Mouse (Mus musculus) embryo, embryonic 10 days (tissue): ENCODE data around the gene Zkscan16.

Experiments
- DNase-seq: peaks from one replicate; pipeline ENCODE4 v3.0.0-alpha.2; 2015; ENCODE audit warnings: low spot score

Zkscan16 gene

DNA sequence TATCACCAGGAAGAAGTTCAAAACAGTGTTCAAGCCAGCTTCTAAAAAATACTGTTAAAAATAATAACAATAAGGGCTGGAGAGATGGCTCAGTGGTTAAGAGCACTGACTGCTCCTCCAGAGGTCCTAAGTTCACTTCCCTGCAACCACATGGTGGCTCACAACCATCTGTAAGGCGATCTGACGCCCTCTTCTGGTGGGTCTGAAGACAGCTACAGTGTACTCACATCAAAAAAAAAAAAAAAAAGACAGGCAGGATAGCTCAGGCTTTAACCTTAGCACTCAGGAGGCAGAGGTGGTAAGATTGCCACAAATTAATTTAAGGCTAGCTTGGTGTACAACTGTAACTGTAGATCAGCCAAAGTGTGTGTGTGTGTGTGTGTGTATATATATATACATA, 57.2 kb downstream of the Zkscan16 start:
- DNase-seq = peak; percentile 59

- DNase-seq = peak; percentile 96
These were observed 59.7 kb downstream of the Zkscan16 start, which contains the start of gene Gm20503 for GRCm38 (mm10) chr4:59002948-59003805. Gene Gm20503, plus strand, starts transcription at chr4:59003210.

- DNase-seq = no peak
These were observed 60.4 kb downstream of the Zkscan16 start for GRCm38 (mm10) chr4:59003806-59004200.

GRCm38 (mm10) chr4:59006211-59006610, 62.8 kb downstream of the Zkscan16 start:
- DNase-seq = peak; percentile 63

DNA sequence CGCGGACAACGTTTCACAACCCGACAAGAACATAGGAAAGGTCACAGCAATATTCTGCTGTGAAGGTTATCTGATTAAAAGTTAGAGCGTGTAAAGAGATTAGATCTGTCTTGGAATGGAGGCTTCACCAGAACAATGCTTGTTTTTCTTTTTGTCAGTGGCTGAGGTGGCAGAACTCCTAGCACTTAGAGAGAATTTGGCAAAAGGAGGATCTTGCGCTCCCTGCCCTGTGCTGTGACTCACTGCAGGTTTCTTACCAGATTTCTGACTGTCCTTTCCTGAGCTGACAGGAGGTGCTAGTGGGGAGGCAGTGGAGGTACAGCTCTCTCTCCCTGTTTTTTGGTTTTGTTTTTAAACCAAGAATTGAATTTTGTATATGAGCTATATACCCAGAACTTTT, 63.6 kb downstream of the Zkscan16 start:
- no peak for DNase-seq
